Mouse (Mus musculus): Measurements from ENCODE around the gene Cacnb4. TPM values are rescaled to one million over a fixed set of nuclear protein-coding genes. Genes with fewer than 3 reads are reported as not detected.

Gene Cacnb4
- polyA plus RNA-seq, 1 experiment from 2014 or later, result 0.30 TPM

GRCm38 (mm10) chr2:52562356-52562755 lies 114.3 kb downstream of the Cacnb4 start:
- Histone ChIP-seq H3K9me3 (replicated peaks; ENCODE audit: control insufficient read depth, low read length) (no peaks in the 10 kb centered on the region), H3K4me1 (ENCODE audit: control insufficient read depth, insufficient read depth, low read length) (no peaks in the 10 kb centered on the region; the same call in 1 of the 2 replicates), H3K36me3 (ENCODE audit: control insufficient read depth, insufficient read depth, low read length) (no peaks in the 10 kb centered on the region), H3K4me2 (no peak overlapping the region), H3K27me3 (ENCODE audit: control insufficient read depth, insufficient read depth, low read length) (no peaks in the 10 kb centered on the region), H3K27ac (ENCODE audit: low read depth, low read length) (no peak overlapping the region), H3K9ac (ENCODE audit: low read depth, low read length) (no peak overlapping the region), H3K4me3 (ENCODE audit: low read depth, low read length) (no peak overlapping the region)
- no peak for ATAC-seq (replicated peaks; ENCODE audit: insufficient number of reproducible peaks, low FRiP score, low TSS enrichment)
- 73% methylated on average over 3 of the region's 3 CpGs for WGBS (ENCODE audit: insufficient replicate concordance)

GRCm38 (mm10) chr2:52561137-52561536 lies 115.5 kb downstream of the Cacnb4 start:
- Histone ChIP-seq H3K4me3 (ENCODE audit: low read depth, low read length) (no peak overlapping the region), H3K27me3 (ENCODE audit: control insufficient read depth, insufficient read depth, low read length) (no peaks in the 10 kb centered on the region), H3K27ac (ENCODE audit: low read depth, low read length) (no peak overlapping the region), H3K4me2 (no peak overlapping the region), H3K9me3 (replicated peaks; ENCODE audit: control insufficient read depth, low read length) (no peaks in the 10 kb centered on the region), H3K36me3 (ENCODE audit: control insufficient read depth, insufficient read depth, low read length) (no peaks in the 10 kb centered on the region), H3K4me1 (ENCODE audit: control insufficient read depth, insufficient read depth, low read length) (no peaks in the 10 kb centered on the region; the same call in 1 of the 2 replicates), H3K9ac (ENCODE audit: low read depth, low read length) (no peak overlapping the region)
- ATAC-seq (replicated peaks; ENCODE audit: insufficient number of reproducible peaks, low FRiP score, low TSS enrichment), result no peak
- 70% methylated on average over 7 of the region's 7 CpGs for WGBS (ENCODE audit: insufficient replicate concordance)

- H3K27ac ChIP-seq (ENCODE audit: low read depth, low read length), result no peak overlapping the region
- no peaks in the 10 kb centered on the region for H3K36me3 ChIP-seq (ENCODE audit: control insufficient read depth, insufficient read depth, low read length)
- H3K4me3 ChIP-seq (ENCODE audit: low read depth, low read length), result no peak overlapping the region
- no peaks in the 10 kb centered on the region; the same call in 1 of the 2 replicates for H3K4me1 ChIP-seq (ENCODE audit: control insufficient read depth, insufficient read depth, low read length)
- ATAC-seq (replicated peaks; ENCODE audit: insufficient number of reproducible peaks, low FRiP score, low TSS enrichment), result no peak
- 55% methylated on average over 2 of the region's 2 CpGs for WGBS (ENCODE audit: insufficient replicate concordance)
- no peak overlapping the region for H3K9ac ChIP-seq (ENCODE audit: low read depth, low read length)
- H3K4me2 ChIP-seq, result no peak overlapping the region
- no peaks in the 10 kb centered on the region for H3K27me3 ChIP-seq (ENCODE audit: control insufficient read depth, insufficient read depth, low read length)
- H3K9me3 ChIP-seq (replicated peaks; ENCODE audit: control insufficient read depth, low read length), result no peaks in the 10 kb centered on the region
These were observed 116.4 kb downstream of the Cacnb4 start for GRCm38 (mm10) chr2:52560266-52560665.

- no peak overlapping the region for H3K9ac ChIP-seq (ENCODE audit: low read depth, low read length)
- no peak for ATAC-seq (replicated peaks; ENCODE audit: insufficient number of reproducible peaks, low FRiP score, low TSS enrichment)
- H3K27ac ChIP-seq (ENCODE audit: low read depth, low read length), result no peak overlapping the region
- H3K4me2 ChIP-seq, result no peak overlapping the region
- no peaks in the 10 kb centered on the region; the same call in 1 of the 2 replicates for H3K4me1 ChIP-seq (ENCODE audit: control insufficient read depth, insufficient read depth, low read length)
- H3K4me3 ChIP-seq (ENCODE audit: low read depth, low read length), result no peak overlapping the region
- no peaks in the 10 kb centered on the region for H3K36me3 ChIP-seq (ENCODE audit: control insufficient read depth, insufficient read depth, low read length)
- no peaks in the 10 kb centered on the region for H3K27me3 ChIP-seq (ENCODE audit: control insufficient read depth, insufficient read depth, low read length)
- H3K9me3 ChIP-seq (replicated peaks; ENCODE audit: control insufficient read depth, low read length), result peaks cover under 1% of the 10 kb centered on the region; the same call in 1 of the 2 replicates
- 40% methylated on average over 8 of the region's 8 CpGs for WGBS (ENCODE audit: insufficient replicate concordance)
These were observed 118.2 kb downstream of the Cacnb4 start for GRCm38 (mm10) chr2:52558411-52558810.

GRCm38 (mm10) chr2:52557503-52558275 lies 118.9 kb downstream of the Cacnb4 start:
- H3K4me2 ChIP-seq, result no peak overlapping the region
- ATAC-seq (replicated peaks; ENCODE audit: insufficient number of reproducible peaks, low FRiP score, low TSS enrichment), result no peak
- H3K9ac ChIP-seq (ENCODE audit: low read depth, low read length), result no peak overlapping the region
- no peak overlapping the region for H3K27ac ChIP-seq (ENCODE audit: low read depth, low read length)
- H3K27me3 ChIP-seq (ENCODE audit: control insufficient read depth, insufficient read depth, low read length), result no peaks in the 10 kb centered on the region
- H3K36me3 ChIP-seq (ENCODE audit: control insufficient read depth, insufficient read depth, low read length), result no peaks in the 10 kb centered on the region
- no peak overlapping the region for H3K4me3 ChIP-seq (ENCODE audit: low read depth, low read length)
- 77% methylated on average over 12 of the region's 12 CpGs for WGBS (ENCODE audit: insufficient replicate concordance)
- peaks cover 2% of the 10 kb centered on the region; the same call in 1 of the 2 replicates for H3K9me3 ChIP-seq (replicated peaks; ENCODE audit: control insufficient read depth, low read length)
- H3K4me1 ChIP-seq (ENCODE audit: control insufficient read depth, insufficient read depth, low read length), result no peaks in the 10 kb centered on the region; the same call in 1 of the 2 replicates

GRCm38 (mm10) chr2:52556961-52557326 lies 119.7 kb downstream of the Cacnb4 start:
- WGBS (ENCODE audit: insufficient replicate concordance), result 80% methylated on average over 4 of the region's 4 CpGs
- no peaks in the 10 kb centered on the region for H3K36me3 ChIP-seq (ENCODE audit: control insufficient read depth, insufficient read depth, low read length)
- H3K27ac ChIP-seq (ENCODE audit: low read depth, low read length), result no peak overlapping the region
- H3K9me3 ChIP-seq (replicated peaks; ENCODE audit: control insufficient read depth, low read length), result peaks cover 2% of the 10 kb centered on the region; the same call in 1 of the 2 replicates
- no peak overlapping the region for H3K4me3 ChIP-seq (ENCODE audit: low read depth, low read length)
- H3K27me3 ChIP-seq (ENCODE audit: control insufficient read depth, insufficient read depth, low read length), result no peaks in the 10 kb centered on the region
- no peaks in the 10 kb centered on the region; the same call in 1 of the 2 replicates for H3K4me1 ChIP-seq (ENCODE audit: control insufficient read depth, insufficient read depth, low read length)
- no peak overlapping the region for H3K9ac ChIP-seq (ENCODE audit: low read depth, low read length)
- no peak overlapping the region for H3K4me2 ChIP-seq
- ATAC-seq (replicated peaks; ENCODE audit: insufficient number of reproducible peaks, low FRiP score, low TSS enrichment), result no peak

- H3K27me3 ChIP-seq (ENCODE audit: control insufficient read depth, insufficient read depth, low read length), result no peaks in the 10 kb centered on the region
- no peaks in the 10 kb centered on the region for H3K36me3 ChIP-seq (ENCODE audit: control insufficient read depth, insufficient read depth, low read length)
- peaks cover 2% of the 10 kb centered on the region; the same call in 1 of the 2 replicates for H3K9me3 ChIP-seq (replicated peaks; ENCODE audit: control insufficient read depth, low read length)
- no peak overlapping the region for H3K4me3 ChIP-seq (ENCODE audit: low read depth, low read length)
- no peak overlapping the region for H3K4me2 ChIP-seq
- no peaks in the 10 kb centered on the region; the same call in 1 of the 2 replicates for H3K4me1 ChIP-seq (ENCODE audit: control insufficient read depth, insufficient read depth, low read length)
- H3K9ac ChIP-seq (ENCODE audit: low read depth, low read length), result no peak overlapping the region
- no peak overlapping the region for H3K27ac ChIP-seq (ENCODE audit: low read depth, low read length)
- WGBS (ENCODE audit: insufficient replicate concordance), result 77% methylated on average over 20 of the region's 20 CpGs
- no peak for ATAC-seq (replicated peaks; ENCODE audit: insufficient number of reproducible peaks, low FRiP score, low TSS enrichment)
These were observed 120.2 kb downstream of the Cacnb4 start for GRCm38 (mm10) chr2:52556298-52556960.

GRCm38 (mm10) chr2:52548401-52548800 lies 128.2 kb downstream of the Cacnb4 start:
- H3K36me3 ChIP-seq (ENCODE audit: control insufficient read depth, insufficient read depth, low read length), result no peaks in the 10 kb centered on the region
- H3K4me1 ChIP-seq (ENCODE audit: control insufficient read depth, insufficient read depth, low read length), result no peaks in the 10 kb centered on the region
- H3K27ac ChIP-seq (ENCODE audit: low read depth, low read length), result no peak overlapping the region
- no peaks in the 10 kb centered on the region for H3K27me3 ChIP-seq (ENCODE audit: control insufficient read depth, insufficient read depth, low read length)
- no peak for ATAC-seq (replicated peaks; ENCODE audit: insufficient number of reproducible peaks, low FRiP score, low TSS enrichment)
- H3K4me2 ChIP-seq, result no peak overlapping the region
- H3K9me3 ChIP-seq (replicated peaks; ENCODE audit: control insufficient read depth, low read length), result peaks cover 2% of the 10 kb centered on the region; the same call in 1 of the 2 replicates
- H3K9ac ChIP-seq (ENCODE audit: low read depth, low read length), result no peak overlapping the region
- 90% methylated on average over 3 of the region's 3 CpGs for WGBS (ENCODE audit: insufficient replicate concordance)
- H3K4me3 ChIP-seq (ENCODE audit: low read depth, low read length), result no peak overlapping the region
